Mouse (Mus musculus): ENCODE data around the gene Crk. TPM values are rescaled to one million over a fixed set of nuclear protein-coding genes. Genes with fewer than 3 reads are reported as not detected.

The Crk gene
- polyA plus RNA-seq, 1 experiment from 2014 or later, result 130 TPM

DNA sequence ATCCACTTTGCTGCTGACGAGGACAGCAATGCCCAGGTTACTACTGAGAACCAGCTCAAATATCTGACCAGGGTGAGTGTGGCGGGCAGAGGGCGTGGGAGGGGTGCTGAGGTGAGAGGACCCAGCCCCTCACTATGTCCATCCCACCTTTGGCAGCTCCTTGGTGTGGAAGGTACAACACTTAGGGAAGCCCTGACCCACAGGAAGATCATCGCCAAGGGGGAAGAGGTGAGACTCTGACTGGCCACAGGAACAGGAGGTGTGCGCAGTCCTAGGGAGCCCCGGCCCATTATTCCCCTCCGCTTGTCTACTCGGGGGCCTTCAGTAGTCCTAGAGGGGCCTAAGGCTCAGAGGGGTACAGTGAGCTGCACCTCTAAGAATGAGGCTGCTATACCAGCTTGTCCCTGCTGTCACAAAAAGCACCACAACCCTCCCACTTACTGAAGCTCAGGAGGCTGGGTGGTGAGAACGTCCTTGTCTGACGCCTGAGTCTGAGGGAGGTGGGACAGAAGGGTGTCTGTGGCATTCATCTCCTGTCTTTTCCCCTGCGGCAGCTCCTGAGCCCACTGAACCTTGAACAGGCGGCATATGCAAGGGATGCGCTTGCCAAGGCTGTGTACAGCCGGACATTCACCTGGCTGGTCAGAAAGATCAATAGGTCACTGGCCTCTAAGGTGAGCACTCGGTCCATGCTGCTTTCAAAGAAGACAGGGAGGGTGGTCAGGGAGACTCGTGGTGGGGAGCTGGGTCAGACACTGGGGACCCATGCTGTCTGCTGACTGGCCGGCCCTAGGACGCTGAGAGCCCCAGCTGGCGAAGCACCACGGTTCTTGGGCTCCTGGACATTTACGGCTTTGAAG is 17.9 kb upstream of the Crk start:
- ATAC-seq, result no peak
- 90% methylated on average over 21 of the region's 21 CpGs for WGBS
- no peak overlapping the region for H3K4me2 ChIP-seq (ENCODE audit: low read length)

DNA sequence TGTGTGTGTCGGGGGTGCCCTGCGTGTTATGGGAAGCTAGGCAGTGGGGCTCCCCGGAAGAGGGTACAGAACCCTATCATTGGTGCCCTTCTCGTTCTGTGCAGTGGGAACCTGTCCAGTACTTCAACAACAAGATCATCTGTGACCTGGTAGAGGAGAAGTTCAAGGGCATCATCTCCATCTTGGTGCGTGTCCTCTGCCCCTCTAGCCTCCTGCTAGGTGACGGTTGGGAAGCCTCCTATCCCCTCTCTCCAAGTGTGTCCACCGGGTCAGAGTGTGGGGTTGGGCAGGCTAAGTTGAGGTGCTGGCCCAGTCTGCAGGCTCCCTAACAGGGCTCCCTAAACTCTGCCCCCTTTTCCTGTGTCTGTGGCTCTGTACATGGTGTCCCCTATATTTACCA is 16.9 kb upstream of the Crk start:
- Histone ChIP-seq H3K9me3 (ENCODE audit: control insufficient read depth, low read length) (no peaks in the 10 kb centered on the region), H3K9ac (replicated peaks; ENCODE audit: low read depth, low read length) (no peak overlapping the region), H3K4me1 (replicated peaks; ENCODE audit: control insufficient read depth, insufficient read depth, low read length) (no peaks in the 10 kb centered on the region; the same call in 1 of the 2 replicates), H3K4me3 (replicated peaks; ENCODE audit: low read length) (no peak overlapping the region), H3K36me3 (ENCODE audit: control insufficient read depth, insufficient read depth) (peaks cover 2% of the 10 kb centered on the region), H3K4me2 (ENCODE audit: low read length) (no peak overlapping the region), H3K27ac (ENCODE audit: low read length) (no peak overlapping the region), H3K27me3 (replicated peaks; ENCODE audit: control insufficient read depth, insufficient read depth, low read length) (no peaks in the 10 kb centered on the region)
- ATAC-seq, result no peak
- 97% methylated on average over 7 of the region's 7 CpGs for WGBS

More for the DNA sequence above, 17.9 kb upstream of the Crk start:
- Histone ChIP-seq H3K9me3 (ENCODE audit: control insufficient read depth, low read length) (no peaks in the 10 kb centered on the region), H3K9ac (replicated peaks; ENCODE audit: low read depth, low read length) (no peak overlapping the region), H3K27ac (ENCODE audit: low read length) (no peak overlapping the region), H3K4me3 (replicated peaks; ENCODE audit: low read length) (no peak overlapping the region), H3K27me3 (replicated peaks; ENCODE audit: control insufficient read depth, insufficient read depth, low read length) (no peaks in the 10 kb centered on the region), H3K36me3 (ENCODE audit: control insufficient read depth, insufficient read depth) (peaks cover 2% of the 10 kb centered on the region), H3K4me1 (replicated peaks; ENCODE audit: control insufficient read depth, insufficient read depth, low read length) (peaks cover 8% of the 10 kb centered on the region)

DNA sequence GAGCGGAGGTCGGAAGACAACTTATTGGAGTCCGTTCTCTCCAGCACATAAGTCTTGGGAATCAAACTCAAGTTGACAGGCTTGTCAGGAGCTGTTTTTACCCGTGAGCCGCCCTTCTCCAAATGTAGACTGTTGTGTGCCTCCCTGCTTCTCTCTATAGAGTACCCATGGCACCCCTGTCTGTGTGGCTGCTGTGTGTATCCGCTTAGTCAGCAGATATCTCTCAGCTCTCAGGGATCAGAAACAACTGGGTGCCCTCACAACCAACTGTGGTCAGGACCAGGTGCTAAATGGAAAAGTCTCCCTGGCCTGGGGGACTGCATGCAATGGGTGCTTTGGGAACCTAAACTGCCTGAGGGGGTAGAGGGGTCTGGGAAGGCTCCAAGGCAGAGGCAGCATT is 12.8 kb upstream of the Crk start:
- H3K4me1 ChIP-seq (replicated peaks; ENCODE audit: control insufficient read depth, insufficient read depth, low read length), result no peaks in the 10 kb centered on the region
- H3K9ac ChIP-seq (replicated peaks; ENCODE audit: low read depth, low read length), result no peak overlapping the region
- H3K27me3 ChIP-seq (replicated peaks; ENCODE audit: control insufficient read depth, insufficient read depth, low read length), result no peaks in the 10 kb centered on the region
- no peaks in the 10 kb centered on the region; the same call in 1 of the 2 replicates for H3K36me3 ChIP-seq (ENCODE audit: control insufficient read depth, insufficient read depth)
- ATAC-seq, result no peak
- H3K4me3 ChIP-seq (replicated peaks; ENCODE audit: low read length), result no peak overlapping the region
- H3K4me2 ChIP-seq (ENCODE audit: low read length), result no peak overlapping the region
- no peak overlapping the region for H3K27ac ChIP-seq (ENCODE audit: low read length)
- 96% methylated on average over 6 of the region's 6 CpGs for WGBS
- H3K9me3 ChIP-seq (ENCODE audit: control insufficient read depth, low read length), result no peaks in the 10 kb centered on the region

DNA sequence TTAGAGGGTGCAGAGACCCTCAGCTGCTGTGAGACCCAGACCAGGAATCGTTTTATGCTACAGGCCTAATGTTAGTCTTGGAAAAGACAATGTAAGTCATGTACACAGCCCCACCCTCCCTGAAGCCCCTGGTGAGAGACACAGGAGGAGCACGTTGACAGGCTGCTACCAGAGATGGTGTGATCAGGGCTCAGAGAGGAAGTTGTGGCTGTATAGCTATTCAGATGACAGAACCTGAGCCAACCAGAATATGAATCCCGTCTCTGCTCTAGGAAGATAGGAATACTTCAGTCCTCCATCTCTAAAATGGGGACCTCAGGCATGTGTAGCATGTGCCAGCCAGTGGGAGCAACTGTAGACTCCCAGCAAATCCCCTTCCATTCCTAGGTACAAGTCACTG is 10.4 kb upstream of the Crk start:
- ATAC-seq, result no peak
- H3K36me3 ChIP-seq (ENCODE audit: control insufficient read depth, insufficient read depth), result peaks cover 2% of the 10 kb centered on the region; the same call in 1 of the 2 replicates
- WGBS, result 82% methylated on average over 3 of the region's 3 CpGs

DNA sequence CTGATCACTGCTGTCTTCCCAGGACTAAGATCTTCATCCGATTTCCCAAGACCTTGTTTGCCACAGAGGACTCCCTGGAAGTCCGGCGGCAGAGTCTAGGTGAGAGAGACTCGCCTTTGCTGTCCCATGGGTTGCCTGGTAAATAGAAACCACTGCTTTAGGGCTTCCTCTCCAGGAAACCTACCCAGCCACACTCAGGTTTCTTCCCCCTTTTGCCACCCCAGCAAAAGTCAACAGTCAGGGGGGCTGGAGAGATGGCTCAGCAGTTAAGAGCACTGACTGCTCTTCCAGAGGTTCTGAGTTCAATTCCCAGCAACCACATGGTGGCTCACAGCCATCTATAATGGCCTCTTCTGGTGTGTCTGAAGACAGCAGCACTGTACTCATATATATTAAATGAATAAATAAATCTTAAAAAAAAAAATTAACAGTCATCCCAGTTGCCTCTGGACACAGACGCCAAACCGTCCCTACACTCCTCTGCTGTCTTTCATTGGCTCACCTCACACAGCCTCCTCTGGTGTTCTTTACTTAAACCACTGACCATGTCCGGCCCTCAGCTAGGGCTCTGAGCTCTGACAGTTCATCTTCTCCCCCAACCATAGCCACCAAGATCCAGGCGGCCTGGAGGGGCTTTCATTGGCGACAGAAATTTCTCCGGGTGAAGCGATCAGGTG is 9.7 kb upstream of the Crk start:
- no peak for ATAC-seq
- Histone ChIP-seq H3K4me1 (replicated peaks; ENCODE audit: control insufficient read depth, insufficient read depth, low read length) (no peaks in the 10 kb centered on the region), H3K4me3 (replicated peaks; ENCODE audit: low read length) (no peak overlapping the region), H3K36me3 (ENCODE audit: control insufficient read depth, insufficient read depth) (peaks cover 2% of the 10 kb centered on the region; the same call in 1 of the 2 replicates), H3K9me3 (ENCODE audit: control insufficient read depth, low read length) (no peaks in the 10 kb centered on the region), H3K9ac (replicated peaks; ENCODE audit: low read depth, low read length) (no peak overlapping the region), H3K27me3 (replicated peaks; ENCODE audit: control insufficient read depth, insufficient read depth, low read length) (no peaks in the 10 kb centered on the region), H3K27ac (ENCODE audit: low read length) (no peak overlapping the region), H3K4me2 (ENCODE audit: low read length) (no peak overlapping the region)
- WGBS, result 91% methylated on average over 11 of the region's 11 CpGs

More for the DNA sequence above, 10.4 kb upstream of the Crk start:
- no peak overlapping the region for H3K4me3 ChIP-seq (replicated peaks; ENCODE audit: low read length)
- no peaks in the 10 kb centered on the region for H3K9me3 ChIP-seq (ENCODE audit: control insufficient read depth, low read length)
- H3K27ac ChIP-seq (ENCODE audit: low read length), result no peak overlapping the region
- no peak overlapping the region for H3K9ac ChIP-seq (replicated peaks; ENCODE audit: low read depth, low read length)
- no peak overlapping the region for H3K4me2 ChIP-seq (ENCODE audit: low read length)
- no peaks in the 10 kb centered on the region for H3K27me3 ChIP-seq (replicated peaks; ENCODE audit: control insufficient read depth, insufficient read depth, low read length)
- H3K4me1 ChIP-seq (replicated peaks; ENCODE audit: control insufficient read depth, insufficient read depth, low read length), result no peaks in the 10 kb centered on the region

DNA sequence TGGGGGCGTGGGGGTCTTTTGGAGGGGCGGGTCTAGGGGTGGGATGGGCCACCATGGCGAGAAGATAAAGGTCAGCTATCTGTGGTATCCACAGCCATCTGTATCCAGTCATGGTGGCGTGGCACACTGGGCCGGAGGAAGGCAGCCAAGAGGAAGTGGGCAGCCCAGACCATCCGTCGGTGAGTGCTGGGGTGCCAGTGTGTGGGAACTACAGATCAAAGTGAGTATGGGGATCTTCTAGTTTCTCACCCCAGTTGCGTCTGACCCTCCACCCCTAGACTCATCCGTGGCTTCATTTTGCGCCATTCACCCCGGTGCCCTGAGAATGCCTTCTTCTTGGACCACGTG is 9.2 kb upstream of the Crk start:
- Histone ChIP-seq H3K27ac (ENCODE audit: low read length) (no peak overlapping the region), H3K27me3 (replicated peaks; ENCODE audit: control insufficient read depth, insufficient read depth, low read length) (no peaks in the 10 kb centered on the region), H3K36me3 (ENCODE audit: control insufficient read depth, insufficient read depth) (peaks cover 2% of the 10 kb centered on the region; the same call in 1 of the 2 replicates), H3K4me1 (replicated peaks; ENCODE audit: control insufficient read depth, insufficient read depth, low read length) (no peaks in the 10 kb centered on the region), H3K4me3 (replicated peaks; ENCODE audit: low read length) (no peak overlapping the region), H3K4me2 (ENCODE audit: low read length) (no peak overlapping the region), H3K9me3 (ENCODE audit: control insufficient read depth, low read length) (no peaks in the 10 kb centered on the region), H3K9ac (replicated peaks; ENCODE audit: low read depth, low read length) (no peak overlapping the region)
- 94% methylated on average over 12 of the region's 12 CpGs for WGBS
- ATAC-seq, result no peak

DNA sequence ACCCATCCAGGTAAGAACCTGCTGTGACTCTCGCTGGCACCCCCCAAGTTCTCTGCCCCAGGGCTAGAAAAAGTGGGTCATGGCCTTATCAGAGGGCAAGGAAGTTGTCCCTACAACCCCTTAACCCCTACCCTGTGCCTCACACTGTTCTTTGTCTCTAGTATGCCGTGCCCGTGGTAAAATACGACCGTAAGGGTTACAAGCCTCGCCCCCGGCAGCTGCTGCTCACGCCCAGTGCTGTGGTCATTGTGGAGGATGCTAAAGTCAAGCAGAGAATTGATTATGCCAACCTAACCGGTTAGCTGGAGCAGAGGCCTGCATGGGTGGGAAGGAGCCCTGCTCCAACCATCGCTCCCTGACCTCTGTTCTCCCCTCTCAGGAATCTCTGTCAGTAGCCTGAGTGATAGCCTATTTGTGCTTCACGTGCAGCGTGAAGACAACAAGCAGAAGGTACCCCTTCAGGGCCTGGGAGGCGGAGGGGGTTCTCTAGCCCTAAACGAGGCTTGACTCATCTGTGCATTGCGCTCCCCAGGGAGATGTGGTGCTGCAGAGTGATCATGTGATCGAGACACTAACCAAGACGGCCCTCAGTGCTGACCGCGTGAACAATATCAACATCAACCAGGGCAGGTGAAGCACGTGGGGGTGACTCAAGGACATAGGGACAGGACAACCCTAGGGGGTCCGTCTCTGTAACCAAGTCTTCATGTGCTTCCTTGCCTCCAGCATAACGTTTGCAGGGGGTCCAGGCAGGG is 7.5 kb upstream of the Crk start:
- no peak overlapping the region for H3K27ac ChIP-seq (ENCODE audit: low read length)
- ATAC-seq, result no peak
- no peak overlapping the region for H3K4me2 ChIP-seq (ENCODE audit: low read length)
- no peaks in the 10 kb centered on the region for H3K4me1 ChIP-seq (replicated peaks; ENCODE audit: control insufficient read depth, insufficient read depth, low read length)
- peaks cover 2% of the 10 kb centered on the region; the same call in 1 of the 2 replicates for H3K36me3 ChIP-seq (ENCODE audit: control insufficient read depth, insufficient read depth)
- H3K9me3 ChIP-seq (ENCODE audit: control insufficient read depth, low read length), result no peaks in the 10 kb centered on the region
- H3K4me3 ChIP-seq (replicated peaks; ENCODE audit: low read length), result no peak overlapping the region
- 91% methylated on average over 22 of the region's 22 CpGs for WGBS
- H3K9ac ChIP-seq (replicated peaks; ENCODE audit: low read depth, low read length), result no peak overlapping the region
- no peaks in the 10 kb centered on the region for H3K27me3 ChIP-seq (replicated peaks; ENCODE audit: control insufficient read depth, insufficient read depth, low read length)

DNA sequence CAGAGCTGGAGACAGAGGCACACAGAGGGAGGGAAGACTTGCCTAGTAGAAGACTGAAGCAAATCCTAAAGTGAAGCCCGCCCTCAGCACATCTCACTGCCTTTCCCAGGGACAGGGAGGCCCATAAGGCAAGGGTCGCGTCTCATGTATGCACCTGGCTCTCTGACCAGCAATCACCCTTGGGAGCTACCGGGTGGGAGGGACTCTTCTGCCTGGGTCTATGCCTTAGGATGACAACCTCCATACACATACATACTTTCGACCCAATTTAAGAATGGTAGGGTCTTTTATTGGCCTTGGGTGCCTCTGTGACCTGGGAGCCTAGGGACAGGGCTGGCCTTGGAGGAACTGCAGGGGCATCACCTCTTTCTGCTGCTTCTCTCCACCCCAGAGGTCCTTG is 5.6 kb upstream of the Crk start:
- no peak for ATAC-seq
- 92% methylated on average over 5 of the region's 5 CpGs for WGBS
- no peak overlapping the region for H3K27ac ChIP-seq (ENCODE audit: low read length)

DNA sequence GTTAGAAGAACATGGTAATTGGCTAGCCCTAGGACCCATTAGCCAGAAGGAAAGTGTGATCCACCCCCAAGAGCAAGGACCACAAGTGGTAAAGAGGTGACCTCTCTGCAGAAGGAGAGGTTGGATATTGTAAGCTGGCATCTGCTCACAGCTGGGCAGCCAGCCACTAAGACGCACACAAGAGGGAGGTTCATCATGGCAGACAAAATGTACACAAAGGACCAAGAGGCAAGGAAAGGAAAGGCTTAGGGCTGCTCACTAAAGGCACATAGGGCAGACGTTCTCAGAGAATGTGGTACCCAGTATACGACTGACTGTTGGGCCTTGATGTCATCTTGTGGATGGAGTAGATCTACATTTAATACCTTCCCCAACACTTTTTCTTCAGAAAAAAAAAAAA is 4.2 kb upstream of the Crk start:
- Histone ChIP-seq H3K27ac (ENCODE audit: low read length) (no peak overlapping the region), H3K27me3 (replicated peaks; ENCODE audit: control insufficient read depth, insufficient read depth, low read length) (no peaks in the 10 kb centered on the region), H3K36me3 (ENCODE audit: control insufficient read depth, insufficient read depth) (peaks cover 2% of the 10 kb centered on the region; the same call in 1 of the 2 replicates), H3K9ac (replicated peaks; ENCODE audit: low read depth, low read length) (no peak overlapping the region), H3K4me3 (replicated peaks; ENCODE audit: low read length) (no peak overlapping the region), H3K9me3 (ENCODE audit: control insufficient read depth, low read length) (no peaks in the 10 kb centered on the region), H3K4me2 (ENCODE audit: low read length) (no peak overlapping the region), H3K4me1 (replicated peaks; ENCODE audit: control insufficient read depth, insufficient read depth, low read length) (peaks cover under 1% of the 10 kb centered on the region; the same call in 1 of the 2 replicates)
- WGBS, result 84% methylated on average over 3 of the region's 3 CpGs
- no peak for ATAC-seq

More for the DNA sequence above, 5.6 kb upstream of the Crk start:
- Histone ChIP-seq H3K4me2 (ENCODE audit: low read length) (no peak overlapping the region), H3K36me3 (ENCODE audit: control insufficient read depth, insufficient read depth) (peaks cover 2% of the 10 kb centered on the region; the same call in 1 of the 2 replicates), H3K9ac (replicated peaks; ENCODE audit: low read depth, low read length) (no peak overlapping the region), H3K27me3 (replicated peaks; ENCODE audit: control insufficient read depth, insufficient read depth, low read length) (no peaks in the 10 kb centered on the region), H3K9me3 (ENCODE audit: control insufficient read depth, low read length) (no peaks in the 10 kb centered on the region), H3K4me3 (replicated peaks; ENCODE audit: low read length) (no peak overlapping the region), H3K4me1 (replicated peaks; ENCODE audit: control insufficient read depth, insufficient read depth, low read length) (no peaks in the 10 kb centered on the region)
